Mouse (Mus musculus) bone marrow macrophage, adult 2 months (primary cell): Measurements from ENCODE around the gene Fancc.

Experiments
- CTCF ChIP-seq: IDR thresholded peaks from 2 replicates; pipeline ENCODE4 v1.5.1; 2012; ENCODE audit warnings: low read depth, mild to moderate bottlenecking, low read length, moderate library complexity
- POLR2A ChIP-seq: IDR thresholded peaks from 2 replicates; pipeline ENCODE4 v1.6.1; 2012; ENCODE audit warnings: mild to moderate bottlenecking, low read depth, low read length, borderline replicate concordance

DNA sequence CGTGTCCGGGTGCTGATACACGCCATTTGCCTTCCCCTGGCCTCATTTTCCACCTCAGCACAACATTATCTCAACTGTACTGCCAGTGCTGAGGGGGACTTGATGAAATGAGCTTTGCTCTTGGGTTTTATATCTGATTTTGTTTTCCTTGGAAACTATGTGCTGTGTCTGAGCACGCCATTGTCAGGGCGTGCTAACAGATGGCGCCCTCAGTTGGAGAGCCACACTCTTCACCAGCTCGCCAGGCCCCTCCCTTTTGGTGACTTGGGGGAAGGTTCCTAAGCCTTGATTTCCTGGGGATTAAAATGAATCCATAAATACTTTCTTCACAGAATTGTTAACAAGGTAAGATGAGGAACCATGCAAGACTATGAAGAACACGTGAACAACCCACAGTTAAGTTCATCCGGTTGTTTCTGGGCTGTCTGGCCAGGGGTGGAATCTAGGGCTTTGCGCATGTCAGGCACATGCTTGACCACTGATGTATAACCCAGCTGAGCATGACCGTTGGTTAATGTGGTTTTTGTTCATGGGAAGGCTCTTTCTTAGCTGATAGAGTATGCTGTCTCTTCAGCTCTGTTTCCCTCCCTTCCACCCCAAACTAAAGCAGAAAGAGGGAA, 210.5 kb downstream of the Fancc start:
- TF ChIP-seq CTCF (no peak), POLR2A (no peak)
